Mouse (Mus musculus) liver, postnatal 0 days (tissue): ENCODE measurements around the gene Exoc2.

Source experiments
- CTCF ChIP-seq: sonication (generic); IDR thresholded peaks from 2 replicates; pipeline ENCODE4 v1.5.1; 2016; ENCODE audit warnings: antibody characterized with exemption, low read depth
- EP300 ChIP-seq: IDR thresholded peaks from 2 replicates; pipeline ENCODE4 v1.6.1; 2016; ENCODE audit warnings: antibody characterized with exemption, low read depth, mild to moderate bottlenecking

- TF ChIP-seq CTCF (no peak), EP300 (no peak)
Measured at GRCm38 (mm10) chr13:30834349-30834748, 139.5 kb downstream of the Exoc2 start.
